Mouse (Mus musculus) right cerebral cortex, postnatal 25 days (tissue): ENCODE data around the gene Extl1.
A peak's percentile ranks its signal among the peaks of the same experiment; 100 is the strongest.

Experiments
- DNase-seq: peaks from one replicate; pipeline ENCODE4 v3.0.0; 2022

The Extl1 gene

GRCm38 (mm10) chr4:134310656-134311055 lies 73.0 kb downstream of the Extl1 start:
- no peak for DNase-seq

- no peak for DNase-seq
Observed at GRCm38 (mm10) chr4:134310106-134310505, 73.5 kb downstream of the Extl1 start.

GRCm38 (mm10) chr4:134307367-134308072 lies 76.1 kb downstream of the Extl1 start:
- DNase-seq = peak; percentile 46

- DNase-seq = no peak
Observed at GRCm38 (mm10) chr4:134306963-134307362, 76.7 kb downstream of the Extl1 start.
